Comparison of ENCODE assay signal across 9 mouse cellular contexts in the genomic region with DNA sequence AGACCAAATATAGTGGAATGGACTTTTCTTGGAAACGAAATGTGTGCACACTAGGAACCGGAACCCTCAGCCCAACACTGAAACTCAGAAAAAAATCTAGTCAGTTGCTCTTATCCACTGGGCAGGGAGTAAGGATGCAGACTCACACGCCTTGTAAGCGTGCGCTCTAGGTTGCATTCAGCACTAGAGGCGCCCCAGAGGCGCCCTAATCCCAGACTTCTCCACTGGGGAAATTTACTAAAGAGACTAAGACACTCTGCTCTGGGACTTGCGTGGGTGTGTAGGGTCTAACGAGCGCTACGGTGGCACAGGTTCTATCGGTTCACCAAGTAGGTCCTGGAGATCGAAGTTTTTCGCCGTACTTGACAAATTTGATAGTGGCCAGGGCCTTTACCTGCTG. TPM values are rescaled to one million over a fixed set of nuclear protein-coding genes. Genes with fewer than 3 reads are reported as not detected.
DNase-seq lines count a peak whose midpoint lies in the region; ATAC-seq and TF ChIP-seq lines count a peak whose summit lies in the region.
"Had no signal": no experiment of that assay in that cellular context is flagged by ENCODE, and none has a peak within 500 bp of the region (broad histone marks: within the 10 kb centered on the region; RNA-seq: fewer than 3 reads in every experiment).

No protein-coding gene starts in this region.

- H3K27ac ChIP-seq in hindbrain, embryonic 13.5 days = no peak overlapping the region

- no peak for TF ChIP-seq POLR2A in brain, embryonic 14.5 days (IDR thresholded peaks at IDR 0.05; ENCODE audit: borderline replicate concordance, extremely low read depth, insufficient read depth, insufficient read length, poor library complexity, severe bottlenecking)

- peak overlapping the region; percentile 89 for H3K4me2 ChIP-seq in hindbrain, embryonic 13.5 days

- H3K36me3 ChIP-seq in hindbrain, embryonic 13.5 days = no peaks in the 10 kb centered on the region; the same call in 1 of the 2 replicates

- TF ChIP-seq CTCF in brain, embryonic 14.5 days (IDR thresholded peaks at IDR 0.05; ENCODE audit: borderline replicate concordance, extremely low read depth, insufficient read depth, insufficient read length) = peak; percentile 54; the same call in 1 of the 2 replicates

- peak; percentile 63 for DNase-seq in MN1 (ENCODE audit: low spot score)
- peak; percentile 73 for DNase-seq in brain, embryonic 14.5 days (ENCODE audit: low read depth)
- peak; percentile 48 for DNase-seq in lung, postnatal 36 days
- DNase-seq in T-cell, adult 2 months (ENCODE audit: low spot score) = no peak
- DNase-seq in layer of hippocampus, postnatal 36 days = no peak
- no peak for DNase-seq in ovary, postnatal 14 days (ENCODE audit: low spot score)
- DNase-seq in layer of hippocampus, postnatal 10 days (ENCODE audit: low spot score in 2 of 2) = no peak

- no peak for ATAC-seq in hindbrain, embryonic 13.5 days (ENCODE audit: low FRiP score)

- H3K4me1 ChIP-seq in hindbrain, embryonic 13.5 days (replicated peaks) = peaks cover 70% of the 10 kb centered on the region

- no peaks in the 10 kb centered on the region for H3K9me3 ChIP-seq in hindbrain, embryonic 13.5 days

- no peaks in the 10 kb centered on the region for H3K27me3 ChIP-seq in hindbrain, embryonic 13.5 days

- 3% methylated on average over 15 of the region's 15 CpGs for WGBS in hindbrain, embryonic 13.5 days

- H3K4me3 ChIP-seq in hindbrain, embryonic 13.5 days = peak overlapping the region; percentile 88

- 0 out of 2 replicates have a peak overlapping the region, but pooled peaks have one; percentile 93 for H3K9ac ChIP-seq in hindbrain, embryonic 13.5 days

RNA-seq across cellular contexts. Expression of gene Mmp15, which starts 0.6 kb away (rescaled TPM):
- 20.7 and 34.4 TPM in 2 replicates for polyA plus RNA-seq in brain, embryonic 14.5 days (2012; rRNA removed)
- 17.4 and 18.4 TPM in 2 replicates for polyA plus RNA-seq in hindbrain, embryonic 13.5 days (2015; fragmentation: Nextera tagmentation; extraction: Ambion mirVana)
- 10 to 100 TPM; 16.3 to 17.9 TPM for total RNA-seq in layer of hippocampus, postnatal 36 days (2021)
- total RNA-seq in layer of hippocampus, postnatal 10 days (2021) = 10 to 100 TPM; 41.2 to 42.5 TPM

RNA-seq across cellular contexts. Expression of gene Usb1, which starts 19.4 kb away (rescaled TPM):
- 39.3 and 54.8 TPM in 2 replicates for polyA plus RNA-seq in brain, embryonic 14.5 days (2012; rRNA removed)
- polyA plus RNA-seq in hindbrain, embryonic 13.5 days (2015; fragmentation: Nextera tagmentation; extraction: Ambion mirVana) = 35.1 and 37.8 TPM in 2 replicates
- 10 to 100 TPM in 1 of 2 experiments, 1 to 10 TPM in 1; 9.8 to 11.7 TPM for total RNA-seq in layer of hippocampus, postnatal 36 days (2021)
- total RNA-seq in layer of hippocampus, postnatal 10 days (2021) = 10 to 100 TPM; 17.2 to 22.8 TPM

RNA-seq across cellular contexts. Expression of gene Zfp319, which starts 19.7 kb away (rescaled TPM):
- 25.9 and 33.4 TPM in 2 replicates for polyA plus RNA-seq in brain, embryonic 14.5 days (2012; rRNA removed)
- 16.6 and 17.4 TPM in 2 replicates for polyA plus RNA-seq in hindbrain, embryonic 13.5 days (2015; fragmentation: Nextera tagmentation; extraction: Ambion mirVana)
- total RNA-seq in layer of hippocampus, postnatal 36 days (2021) = 10 to 100 TPM; 17.1 to 17.7 TPM
- total RNA-seq in layer of hippocampus, postnatal 10 days (2021) = 10 to 100 TPM; 18.1 to 19.4 TPM

RNA-seq across cellular contexts. Expression of gene Tepp, which starts 41.1 kb away (rescaled TPM):
- 0.83 and 1.7 TPM in 2 replicates for polyA plus RNA-seq in brain, embryonic 14.5 days (2012; rRNA removed)
- polyA plus RNA-seq in hindbrain, embryonic 13.5 days (2015; fragmentation: Nextera tagmentation; extraction: Ambion mirVana) = 0.94 and 2.1 TPM in 2 replicates
- total RNA-seq in layer of hippocampus, postnatal 36 days (2021) = not detected
- total RNA-seq in layer of hippocampus, postnatal 10 days (2021) = 1 to 10 TPM; 1.4 to 1.7 TPM
- total RNA-seq: common myeloid progenitor, adult 5-6 weeks had no signal

RNA-seq across cellular contexts. Expression of gene Cngb1, which starts 45.1 kb away (rescaled TPM):
- polyA plus RNA-seq in brain, embryonic 14.5 days (2012; rRNA removed) = 0.35 and 0.53 TPM in 2 replicates
- polyA plus RNA-seq in hindbrain, embryonic 13.5 days (2015; fragmentation: Nextera tagmentation; extraction: Ambion mirVana) = 0.45 and 0.48 TPM in 2 replicates
- total RNA-seq in layer of hippocampus, postnatal 36 days (2021) = under 1 TPM; 0.66 to 0.95 TPM
- under 1 TPM; 0.87 to 0.91 TPM for total RNA-seq in layer of hippocampus, postnatal 10 days (2021)

Comparison
In these comparisons a context has a peak if more than half of its experiments do, and no peak if none do; other contexts are left out.
1. DNase-seq: peak in MN1 (single experiment), brain, embryonic 14.5 days (single experiment) and lung, postnatal 36 days (single experiment); none in T-cell, adult 2 months (single experiment), layer of hippocampus, postnatal 36 days (0 of 2), ovary, postnatal 14 days (single experiment) and layer of hippocampus, postnatal 10 days (0 of 2).